Mouse (Mus musculus) olfactory bulb, adult 2 months (tissue): ENCODE measurements around the gene Arfgap2.

Experiments used
- CTCF ChIP-seq: fragments of 200-500 bp; IDR thresholded peaks from 2 replicates; pipeline ENCODE4 v1.5.1; 2012; ENCODE audit warnings: low read depth, mild to moderate bottlenecking, low read length, moderate library complexity; ENCODE audit not compliant: insufficient read depth
- POLR2A ChIP-seq: fragments of 200-500 bp; IDR thresholded peaks from 2 replicates; pipeline ENCODE4 v1.6.1; 2012; ENCODE audit warnings: mild to moderate bottlenecking, low read depth, low read length, moderate library complexity; ENCODE audit not compliant: insufficient read depth

DNA sequence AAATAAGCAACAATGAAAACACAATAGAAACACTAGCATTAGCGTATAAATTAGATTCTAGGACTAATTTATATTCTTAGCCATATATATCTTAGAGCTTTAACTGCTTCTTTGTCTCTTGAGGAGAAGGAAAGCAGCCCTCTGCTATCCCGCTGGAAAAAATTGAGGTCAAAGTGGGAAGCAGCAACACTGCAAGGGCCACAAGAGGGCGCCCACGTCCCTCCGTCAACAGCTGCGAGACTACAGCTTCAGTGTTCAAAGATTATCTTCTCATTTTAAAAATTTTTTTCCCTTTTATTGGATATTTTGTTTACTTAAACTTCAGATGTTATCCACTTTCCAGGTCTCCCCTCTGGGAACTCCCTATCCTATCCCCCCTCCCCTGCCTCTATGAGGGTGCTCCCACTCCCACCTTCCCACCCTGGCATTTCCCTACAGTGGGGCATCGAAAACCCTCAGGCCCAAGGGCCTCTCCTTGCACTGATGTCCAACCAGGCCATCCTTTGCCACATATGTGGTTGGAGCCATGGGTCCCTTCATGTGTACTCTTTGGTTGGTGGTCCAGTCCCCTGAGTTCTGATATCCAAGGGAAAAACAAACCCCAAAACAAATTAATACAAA is 21.2 kb downstream of the Arfgap2 start:
- no peak for TF ChIP-seq POLR2A
- peak; percentile 82 for TF ChIP-seq CTCF
